Mouse (Mus musculus) testis, adult 2 months (tissue): Measurements from ENCODE around the gene Pheta2.

ENCODE experiments used
- CTCF ChIP-seq: fragments of 200-500 bp; IDR thresholded peaks from 2 replicates; pipeline ENCODE4 v1.5.1; 2012; ENCODE audit warnings: low read depth, mild to moderate bottlenecking, inconsistent platforms, low read length, moderate library complexity; ENCODE audit not compliant: control insufficient read depth, insufficient read depth, insufficient replicate concordance
- POLR2A ChIP-seq: fragments of 200-500 bp; IDR thresholded peaks from 2 replicates; pipeline ENCODE4 v1.6.1; 2012; ENCODE audit warnings: low read depth, mild to moderate bottlenecking, inconsistent platforms, low read length, moderate library complexity; ENCODE audit not compliant: control insufficient read depth

DNA sequence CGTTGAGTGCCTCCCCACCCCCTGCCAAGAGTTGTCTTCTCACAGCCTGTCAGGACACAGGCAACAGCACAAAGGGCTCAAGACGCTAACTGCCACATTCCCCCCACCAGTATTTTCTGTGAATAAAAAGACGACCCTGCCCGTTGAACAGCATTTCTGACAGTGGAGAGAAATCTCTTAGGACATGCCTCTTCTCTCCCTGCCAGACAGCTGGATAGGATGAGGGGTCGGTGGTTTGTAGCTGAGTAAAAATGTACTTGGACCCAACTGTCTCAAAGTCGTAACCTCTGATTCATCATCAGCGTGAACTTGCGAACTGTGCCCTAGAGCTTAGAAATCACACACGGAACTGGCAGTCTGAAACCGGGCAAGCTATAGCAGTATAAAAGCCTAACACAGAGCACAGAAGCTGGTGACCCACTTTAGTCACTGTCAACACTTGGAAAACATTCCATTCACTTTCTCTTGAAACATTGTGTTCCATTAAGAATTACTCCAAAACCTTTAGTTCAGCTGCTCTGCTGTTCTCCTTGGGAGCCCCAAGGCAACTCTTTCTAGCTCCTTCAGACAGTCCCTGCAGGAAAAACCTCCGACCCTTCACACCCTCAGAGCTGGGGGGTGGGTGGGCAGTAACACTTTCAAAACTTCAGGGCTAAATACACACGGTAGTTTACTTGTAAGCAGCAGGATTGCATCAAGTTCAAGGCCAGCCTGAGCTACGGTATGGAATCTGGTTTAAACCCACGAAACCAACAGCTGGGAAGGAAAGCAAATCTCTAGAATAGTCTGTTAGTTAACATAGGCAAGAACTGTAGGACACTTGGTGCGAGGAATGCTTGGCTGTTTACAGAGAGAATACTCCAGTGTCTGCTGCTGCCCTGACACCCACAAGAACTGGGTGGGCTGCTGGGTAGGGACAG lies 39.8 kb downstream of the Pheta2 start:
- no peak for TF ChIP-seq CTCF
- TF ChIP-seq POLR2A: no peak
